10 mouse cellular contexts compared by ENCODE assay signal in genomic region chr3:88619113-88620097, GRCm38 (mm10). TPM values are rescaled to one million over a fixed set of nuclear protein-coding genes. Genes with fewer than 3 reads are reported as not detected.
A peak's percentile ranks its signal among the peaks of the same experiment; 100 is the strongest.
DNase-seq lines count a peak whose midpoint lies in the region; ATAC-seq and TF ChIP-seq lines count a peak whose summit lies in the region.
"Had no signal": no experiment of that assay in that cellular context is flagged by ENCODE, and none has a peak within 500 bp of the region (broad histone marks: within the 10 kb centered on the region; RNA-seq: fewer than 3 reads in every experiment).

No protein-coding gene starts in this region.

- peaks cover 34% of the 10 kb centered on the region for H3K4me1 ChIP-seq in brown adipose tissue, adult 24 weeks (ENCODE audit: control insufficient read depth, insufficient read depth, insufficient read length, low read length)
- H3K4me1 ChIP-seq in kidney, adult 2 months (ENCODE audit: control insufficient read depth, insufficient read depth, low read length) = peaks cover 28% of the 10 kb centered on the region
- H3K4me1 ChIP-seq in midbrain, postnatal 0 days (ENCODE audit: insufficient read depth, low read length) = peaks cover 7% of the 10 kb centered on the region; the same call in 1 of the 2 replicates

- TF ChIP-seq POLR2A in kidney, adult 2 months (IDR thresholded peaks at IDR 0.05; ENCODE audit: low read depth, low read length) = no peak

- ATAC-seq in midbrain, postnatal 0 days (ENCODE audit: low FRiP score) = no peak

- WGBS in kidney, adult 2 months = 30% methylated on average over 9 of the region's 9 CpGs
- WGBS in midbrain, postnatal 0 days = 48% methylated on average over 9 of the region's 9 CpGs

- H3K4me2 ChIP-seq in midbrain, postnatal 0 days (ENCODE audit: low read depth, low read length, poor library complexity, severe bottlenecking) = no peak overlapping the region

- H3K27me3 ChIP-seq in kidney, adult 2 months (replicated peaks; ENCODE audit: control insufficient read depth, insufficient read depth, low read length) = no peaks in the 10 kb centered on the region
- no peaks in the 10 kb centered on the region for H3K27me3 ChIP-seq in midbrain, postnatal 0 days (ENCODE audit: insufficient read depth, low read length)

- TF ChIP-seq CTCF in kidney, adult 2 months (conservative IDR thresholded peaks at IDR 0.05; ENCODE audit: insufficient read depth, insufficient read length, low read depth, low read length) = no peak
- TF ChIP-seq CTCF in midbrain, postnatal 0 days (IDR thresholded peaks at IDR 0.05) = no peak

- H3K27ac ChIP-seq in brown adipose tissue, adult 24 weeks (replicated peaks; ENCODE audit: low read depth, low read length) = peak overlapping the region; percentile 61
- peak overlapping the region; percentile 84 for H3K27ac ChIP-seq in kidney, adult 2 months (ENCODE audit: insufficient read depth, low read depth, low read length)
- H3K27ac ChIP-seq in midbrain, postnatal 0 days (ENCODE audit: low read depth, low read length) = no peak overlapping the region

- no peaks in the 10 kb centered on the region for H3K36me3 ChIP-seq in kidney, adult 2 months (ENCODE audit: control insufficient read depth, insufficient read depth, low read length)
- H3K36me3 ChIP-seq in midbrain, postnatal 0 days (ENCODE audit: insufficient read depth, low read length) = no peaks in the 10 kb centered on the region

- H3K4me3 ChIP-seq in brown adipose tissue, adult 24 weeks (ENCODE audit: insufficient read depth, low read depth, low read length) = peak overlapping the region; percentile 19
- H3K4me3 ChIP-seq in kidney, adult 2 months (ENCODE audit: insufficient read depth, low read depth, low read length) = no peak overlapping the region
- H3K4me3 ChIP-seq in midbrain, postnatal 0 days (ENCODE audit: low read depth, low read length) = no peak overlapping the region

- H3K9me3 ChIP-seq in midbrain, postnatal 0 days (ENCODE audit: low read length) = no peaks in the 10 kb centered on the region

- peak; percentile 96 for DNase-seq in heart, adult 11 months
- DNase-seq in heart, adult 8-10 months (ENCODE audit: low spot score) = no peak
- DNase-seq in 3T3-L1 (ENCODE audit: low read depth, low spot score) = peak; percentile 43
- peak; percentile 89 for DNase-seq in kidney, adult 2 months
- DNase-seq in spleen, postnatal 14 days (ENCODE audit: low spot score in 2 of 2) = no peak
- DNase-seq in midbrain, postnatal 0 days (ENCODE audit: low spot score) = no peak
- DNase-seq in left cerebral cortex, adult 8-10 months (ENCODE audit: low spot score in 2 of 2) = no peak
- DNase-seq: gastrocnemius, postnatal 10 days had no signal

- no peak overlapping the region for H3K9ac ChIP-seq in midbrain, postnatal 0 days (replicated peaks; ENCODE audit: low read length, poor library complexity, severe bottlenecking)

RNA-seq across cellular contexts. Expression of gene Arhgef2, which starts 13.6 kb away (rescaled TPM):
- 10 to 100 TPM; 38.8 to 45.9 (median 41.4) TPM for total RNA-seq in heart, adult 8-10 months (2022)
- 13.7 and 23.6 TPM in 2 replicates for polyA plus RNA-seq in brown adipose tissue, adult 24 weeks (2012; ENCODE audit: insufficient read depth, insufficient read length, missing spikeins)
- 74.5 and 80.7 TPM in 2 replicates for polyA plus RNA-seq in kidney, adult 2 months (2012; rRNA removed)
- total RNA-seq in midbrain, postnatal 0 days (2014; rRNA removed) = 59.6 and 80.3 TPM in 2 replicates
- polyA plus RNA-seq in midbrain, postnatal 0 days (2015; fragmentation: Nextera tagmentation; extraction: Ambion mirVana) = 38.9 and 46.8 TPM in 2 replicates
- 100 to 1,000 TPM; 228 to 247 (median 232) TPM for total RNA-seq in left cerebral cortex, adult 8-10 months (2022)

RNA-seq across cellular contexts. Expression of gene Rxfp4, which starts 33.5 kb away (rescaled TPM):
- under 1 TPM in 1 of 4 experiments, not detected in 3; 0.23 TPM for total RNA-seq in heart, adult 8-10 months (2022)
- not detected in 2 replicates for polyA plus RNA-seq in brown adipose tissue, adult 24 weeks (2012; ENCODE audit: insufficient read depth, insufficient read length, missing spikeins)
- 0.06 TPM in 1 of 2 replicates, not detected in the other for polyA plus RNA-seq in kidney, adult 2 months (2012; rRNA removed)
- total RNA-seq in midbrain, postnatal 0 days (2014; rRNA removed) = 0.42 TPM in 1 of 2 replicates, not detected in the other
- not detected in 2 replicates for polyA plus RNA-seq in midbrain, postnatal 0 days (2015; fragmentation: Nextera tagmentation; extraction: Ambion mirVana)
- not detected for total RNA-seq in left cerebral cortex, adult 8-10 months (2022)
- total RNA-seq: gastrocnemius, postnatal 10 days; layer of hippocampus, postnatal 25 days had no signal

RNA-seq across cellular contexts. Expression of gene Ssr2, which starts 43.7 kb away (rescaled TPM):
- 10 to 100 TPM; 60.4 to 67.0 (median 64.4) TPM for total RNA-seq in heart, adult 8-10 months (2022)
- 84.2 and 89.0 TPM in 2 replicates for polyA plus RNA-seq in brown adipose tissue, adult 24 weeks (2012; ENCODE audit: insufficient read depth, insufficient read length, missing spikeins)
- polyA plus RNA-seq in kidney, adult 2 months (2012; rRNA removed) = 180 and 193 TPM in 2 replicates
- total RNA-seq in midbrain, postnatal 0 days (2014; rRNA removed) = 236 and 250 TPM in 2 replicates
- polyA plus RNA-seq in midbrain, postnatal 0 days (2015; fragmentation: Nextera tagmentation; extraction: Ambion mirVana) = 196 and 210 TPM in 2 replicates
- 10 to 100 TPM; 85.5 to 93.2 (median 89.8) TPM for total RNA-seq in left cerebral cortex, adult 8-10 months (2022)

Comparison
In these comparisons a context has a peak if more than half of its experiments do, and no peak if none do; other contexts are left out.
1. DNase-seq: peak in heart, adult 11 months (single experiment), 3T3-L1 (single experiment) and kidney, adult 2 months (single experiment); none in heart, adult 8-10 months (single experiment), spleen, postnatal 14 days (0 of 2), midbrain, postnatal 0 days (single experiment) and left cerebral cortex, adult 8-10 months (0 of 2).